Mouse (Mus musculus) liver, adult 2 months (tissue): ENCODE data around the gene Cyb5r1.

ENCODE experiments used
- CTCF ChIP-seq: fragments of 200-500 bp; IDR thresholded peaks from 2 replicates; pipeline ENCODE4 v1.5.1; 2011; ENCODE audit warnings: low read depth, low read length, control low read depth
- POLR2A ChIP-seq: fragments of 200-500 bp; IDR thresholded peaks from 2 replicates; pipeline ENCODE4 v1.6.1; 2011; ENCODE audit warnings: low read length, control low read depth; ENCODE audit not compliant: insufficient read depth; ENCODE audit errors: extremely low read depth

DNA sequence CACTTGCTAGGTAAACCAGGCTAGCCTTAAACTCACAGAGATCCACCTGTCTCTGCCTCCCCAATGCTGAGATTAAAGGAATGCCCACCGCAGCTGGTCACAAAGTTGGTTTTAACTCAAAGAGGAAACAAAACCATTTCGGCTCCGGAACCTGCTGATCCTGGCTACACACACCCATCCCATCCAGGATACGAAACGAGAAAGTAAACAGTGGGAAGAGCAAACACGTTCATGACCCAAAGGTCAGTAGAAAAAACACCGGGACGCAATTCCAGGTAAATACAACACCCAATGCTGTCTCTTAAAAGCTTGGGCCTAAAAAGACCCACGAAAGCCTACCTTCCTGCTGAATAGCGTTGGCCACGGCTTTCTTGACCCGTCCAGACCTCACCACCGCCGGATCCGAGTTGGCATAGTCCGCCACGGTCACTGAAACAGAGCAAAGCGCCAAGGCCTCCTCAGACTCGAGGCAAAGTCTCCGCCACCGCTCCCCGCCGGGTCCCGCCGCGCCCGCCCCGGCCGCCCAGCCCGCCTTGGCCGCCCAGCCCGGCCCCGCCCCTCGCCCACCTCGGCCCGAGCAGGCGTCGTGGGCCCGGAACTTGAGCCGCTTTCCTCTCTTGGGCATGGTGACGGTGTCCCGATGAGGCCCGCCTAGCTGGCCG, 44.0 kb upstream of the Cyb5r1 start:
- no peak for TF ChIP-seq POLR2A
- no peak for TF ChIP-seq CTCF
